Mouse (Mus musculus): ENCODE results near the gene Ninl. TPM values are rescaled to one million over a fixed set of nuclear protein-coding genes. Genes with fewer than 3 reads are reported as not detected.

Ninl gene
- total RNA-seq, 1 experiment, result 22.4 TPM

DNA sequence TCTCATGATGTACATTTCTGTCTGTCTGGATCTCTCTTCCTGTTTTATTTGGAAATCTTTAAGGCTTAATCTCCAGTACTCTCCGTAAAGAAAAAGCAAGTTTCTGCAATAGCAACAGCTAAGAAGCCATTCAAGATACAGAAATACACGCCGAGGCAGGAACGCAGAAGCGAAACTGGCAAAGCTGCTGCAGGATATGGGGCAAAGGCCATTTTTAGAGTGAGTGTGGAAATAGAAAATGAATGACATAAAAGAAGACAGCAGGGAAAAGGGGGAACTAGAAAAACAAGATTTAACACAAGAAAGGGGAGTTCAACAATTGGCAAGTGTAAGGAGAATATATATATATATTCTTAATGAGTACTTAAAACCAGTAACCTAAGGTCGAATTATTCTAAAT lies 117.5 kb downstream of the Ninl start:
- TF ChIP-seq MAFK (IDR thresholded peaks at IDR 0.05; ENCODE audit: insufficient read depth, low read depth, low read length), result no peak
- no peak for TF ChIP-seq HCFC1 (IDR thresholded peaks at IDR 0.05; ENCODE audit: borderline replicate concordance, insufficient read depth, low read length)
- TF ChIP-seq ZNF384 (IDR thresholded peaks at IDR 0.05; ENCODE audit: low read depth, low read length), result no peak
- no peak for TF ChIP-seq ZC3H11A (IDR thresholded peaks at IDR 0.05; ENCODE audit: borderline replicate concordance, low read depth, low read length)
- TF ChIP-seq CHD2 (IDR thresholded peaks at IDR 0.05; ENCODE audit: low read depth, low read length), result no peak
- no peaks in the 10 kb centered on the region for H3K9me3 ChIP-seq (ENCODE audit: control insufficient read depth, insufficient read depth, low read depth, low read length)
- DNase-seq (ENCODE audit: low read depth, low spot score), result no peak

GRCm38 (mm10) chr2:150920543-150920942 lies 118.6 kb downstream of the Ninl start:
- Histone ChIP-seq H3K9ac (ENCODE audit: insufficient read depth, low read depth, low read length, poor library complexity, severe bottlenecking) (no peak overlapping the region), H3K36me3 (ENCODE audit: control insufficient read depth, insufficient read depth, low read length, poor library complexity, severe bottlenecking) (peaks cover 10% of the 10 kb centered on the region; the same call in 1 of the 2 replicates), H3K4me3 (ENCODE audit: insufficient read depth in 1 of 2, low read depth in 1 of 2, low read length in 2 of 2, poor library complexity in 1 of 2, severe bottlenecking in 1 of 2) (no peak overlapping the region), H3K27ac (ENCODE audit: insufficient read depth, low read depth, low read length, poor library complexity, severe bottlenecking) (no peak overlapping the region), H3K4me1 (ENCODE audit: control insufficient read depth in 2 of 2, insufficient read depth in 2 of 2, low read length in 2 of 2, poor library complexity in 1 of 2) (0 out of 4 replicates have a peak, but pooled peaks cover 0 to 2% of the 10 kb centered on the region in 2 experiments), H3K9me3 (ENCODE audit: control insufficient read depth, insufficient read depth, low read depth, low read length) (no peaks in the 10 kb centered on the region)
- DNase-seq (ENCODE audit: low read depth, low spot score), result no peak
- TF ChIP-seq HCFC1 (IDR thresholded peaks at IDR 0.05; ENCODE audit: borderline replicate concordance, insufficient read depth, low read length) (no peak), ZC3H11A (IDR thresholded peaks at IDR 0.05; ENCODE audit: borderline replicate concordance, low read depth, low read length) (no peak), ZNF384 (IDR thresholded peaks at IDR 0.05; ENCODE audit: low read depth, low read length) (no peak), MAFK (IDR thresholded peaks at IDR 0.05; ENCODE audit: insufficient read depth, low read depth, low read length) (no peak), CHD2 (IDR thresholded peaks at IDR 0.05; ENCODE audit: low read depth, low read length) (no peak)
- in situ Hi-C loops (cut with MboI; ENCODE audit: low sequenced_read_pairs in 2 of 2, unreplicated experiment in 2 of 2), result no loop called here

More for the DNA sequence above, 117.5 kb downstream of the Ninl start:
- H3K36me3 ChIP-seq (ENCODE audit: control insufficient read depth, insufficient read depth, low read length, poor library complexity, severe bottlenecking), result peaks cover 8% of the 10 kb centered on the region
- in situ Hi-C loops (cut with MboI; ENCODE audit: low sequenced_read_pairs in 2 of 2, unreplicated experiment in 2 of 2), result no loop called here
- 0 out of 4 replicates have a peak, but pooled peaks cover 0 to 2% of the 10 kb centered on the region in 2 experiments for H3K4me1 ChIP-seq (ENCODE audit: control insufficient read depth in 2 of 2, insufficient read depth in 2 of 2, low read length in 2 of 2, poor library complexity in 1 of 2)
- H3K27ac ChIP-seq (ENCODE audit: insufficient read depth, low read depth, low read length, poor library complexity, severe bottlenecking), result no peak overlapping the region
- no peak overlapping the region for H3K4me3 ChIP-seq (ENCODE audit: insufficient read depth in 1 of 2, low read depth in 1 of 2, low read length in 2 of 2, poor library complexity in 1 of 2, severe bottlenecking in 1 of 2)
- no peak overlapping the region for H3K9ac ChIP-seq (ENCODE audit: insufficient read depth, low read depth, low read length, poor library complexity, severe bottlenecking)

DNA sequence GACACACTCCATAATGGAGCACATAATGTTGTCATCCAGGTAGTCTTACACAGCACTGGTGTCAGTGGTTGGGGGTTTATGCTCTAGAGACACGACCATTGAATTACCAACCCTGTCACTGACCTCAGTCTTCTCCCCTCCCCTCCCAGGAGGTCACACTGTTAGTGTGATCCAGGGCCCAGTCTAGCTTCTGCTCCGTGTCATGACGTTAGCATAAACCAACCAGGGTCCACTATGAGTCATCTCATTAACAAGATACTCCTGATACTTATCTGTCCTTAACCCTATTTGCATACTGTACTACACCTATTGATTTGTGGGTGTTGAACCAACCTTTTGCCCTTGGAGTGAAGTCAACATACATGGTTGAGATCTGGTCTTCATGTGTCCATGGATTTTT lies 120.5 kb downstream of the Ninl start:
- H3K9me3 ChIP-seq (ENCODE audit: control insufficient read depth, insufficient read depth, low read depth, low read length), result no peaks in the 10 kb centered on the region
- no peak overlapping the region for H3K27ac ChIP-seq (ENCODE audit: insufficient read depth, low read depth, low read length, poor library complexity, severe bottlenecking)
- in situ Hi-C loops (cut with MboI; ENCODE audit: low sequenced_read_pairs in 2 of 2, unreplicated experiment in 2 of 2), result no loop called here
- no peak overlapping the region for H3K9ac ChIP-seq (ENCODE audit: insufficient read depth, low read depth, low read length, poor library complexity, severe bottlenecking)
- TF ChIP-seq ZC3H11A (IDR thresholded peaks at IDR 0.05; ENCODE audit: borderline replicate concordance, low read depth, low read length) (no peak), ZNF384 (IDR thresholded peaks at IDR 0.05; ENCODE audit: low read depth, low read length) (no peak), CHD2 (IDR thresholded peaks at IDR 0.05; ENCODE audit: low read depth, low read length) (no peak), MAFK (IDR thresholded peaks at IDR 0.05; ENCODE audit: insufficient read depth, low read depth, low read length) (no peak), HCFC1 (IDR thresholded peaks at IDR 0.05; ENCODE audit: borderline replicate concordance, insufficient read depth, low read length) (no peak)
- peaks cover 10% of the 10 kb centered on the region; the same call in 1 of the 2 replicates for H3K36me3 ChIP-seq (ENCODE audit: control insufficient read depth, insufficient read depth, low read length, poor library complexity, severe bottlenecking)
- 0 out of 4 replicates have a peak, but pooled peaks cover 0 to 2% of the 10 kb centered on the region in 2 experiments for H3K4me1 ChIP-seq (ENCODE audit: control insufficient read depth in 2 of 2, insufficient read depth in 2 of 2, low read length in 2 of 2, poor library complexity in 1 of 2)
- no peak overlapping the region for H3K4me3 ChIP-seq (ENCODE audit: insufficient read depth in 1 of 2, low read depth in 1 of 2, low read length in 2 of 2, poor library complexity in 1 of 2, severe bottlenecking in 1 of 2)
- no peak for DNase-seq (ENCODE audit: low read depth, low spot score)

DNA sequence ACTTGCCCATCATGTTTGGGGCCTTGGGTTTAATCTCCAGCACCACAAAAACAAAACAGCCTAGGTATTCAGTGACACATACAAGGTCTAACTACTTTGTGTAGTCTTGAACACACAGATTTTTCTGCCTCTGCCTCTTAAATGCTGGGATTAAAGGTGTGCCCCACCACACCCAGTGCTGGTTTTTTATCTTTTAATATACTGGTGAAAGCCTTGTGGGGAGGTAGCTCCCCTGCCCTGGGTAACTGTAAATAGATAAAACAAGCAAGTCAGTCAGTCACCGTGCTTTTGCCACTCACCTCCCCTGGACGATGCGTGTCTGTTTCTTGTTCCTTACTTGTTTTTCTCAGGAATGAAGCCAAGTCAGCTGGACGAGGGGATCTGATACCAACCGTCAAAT lies 123.4 kb downstream of the Ninl start:
- no peak overlapping the region for H3K9ac ChIP-seq (ENCODE audit: insufficient read depth, low read depth, low read length, poor library complexity, severe bottlenecking)
- in situ Hi-C loops (cut with MboI; ENCODE audit: low sequenced_read_pairs in 2 of 2, unreplicated experiment in 2 of 2), result no loop called here
- TF ChIP-seq ZC3H11A (IDR thresholded peaks at IDR 0.05; ENCODE audit: borderline replicate concordance, low read depth, low read length) (no peak), CHD2 (IDR thresholded peaks at IDR 0.05; ENCODE audit: low read depth, low read length) (no peak), MAFK (IDR thresholded peaks at IDR 0.05; ENCODE audit: insufficient read depth, low read depth, low read length) (no peak), ZNF384 (IDR thresholded peaks at IDR 0.05; ENCODE audit: low read depth, low read length) (no peak), HCFC1 (IDR thresholded peaks at IDR 0.05; ENCODE audit: borderline replicate concordance, insufficient read depth, low read length) (no peak)
- H3K36me3 ChIP-seq (ENCODE audit: control insufficient read depth, insufficient read depth, low read length, poor library complexity, severe bottlenecking), result peaks cover 4% of the 10 kb centered on the region; the same call in 1 of the 2 replicates
- no peaks in the 10 kb centered on the region for H3K9me3 ChIP-seq (ENCODE audit: control insufficient read depth, insufficient read depth, low read depth, low read length)
- DNase-seq (ENCODE audit: low read depth, low spot score), result no peak
- H3K4me1 ChIP-seq (ENCODE audit: control insufficient read depth in 2 of 2, insufficient read depth in 2 of 2, low read length in 2 of 2, poor library complexity in 1 of 2), result no peaks in the 10 kb centered on the region
- no peak overlapping the region for H3K4me3 ChIP-seq (ENCODE audit: insufficient read depth in 1 of 2, low read depth in 1 of 2, low read length in 2 of 2, poor library complexity in 1 of 2, severe bottlenecking in 1 of 2)
- H3K27ac ChIP-seq (ENCODE audit: insufficient read depth, low read depth, low read length, poor library complexity, severe bottlenecking), result no peak overlapping the region

All from ES-E14 (cell line).